7 mouse cellular contexts compared by ENCODE assay signal in the genomic region with DNA sequence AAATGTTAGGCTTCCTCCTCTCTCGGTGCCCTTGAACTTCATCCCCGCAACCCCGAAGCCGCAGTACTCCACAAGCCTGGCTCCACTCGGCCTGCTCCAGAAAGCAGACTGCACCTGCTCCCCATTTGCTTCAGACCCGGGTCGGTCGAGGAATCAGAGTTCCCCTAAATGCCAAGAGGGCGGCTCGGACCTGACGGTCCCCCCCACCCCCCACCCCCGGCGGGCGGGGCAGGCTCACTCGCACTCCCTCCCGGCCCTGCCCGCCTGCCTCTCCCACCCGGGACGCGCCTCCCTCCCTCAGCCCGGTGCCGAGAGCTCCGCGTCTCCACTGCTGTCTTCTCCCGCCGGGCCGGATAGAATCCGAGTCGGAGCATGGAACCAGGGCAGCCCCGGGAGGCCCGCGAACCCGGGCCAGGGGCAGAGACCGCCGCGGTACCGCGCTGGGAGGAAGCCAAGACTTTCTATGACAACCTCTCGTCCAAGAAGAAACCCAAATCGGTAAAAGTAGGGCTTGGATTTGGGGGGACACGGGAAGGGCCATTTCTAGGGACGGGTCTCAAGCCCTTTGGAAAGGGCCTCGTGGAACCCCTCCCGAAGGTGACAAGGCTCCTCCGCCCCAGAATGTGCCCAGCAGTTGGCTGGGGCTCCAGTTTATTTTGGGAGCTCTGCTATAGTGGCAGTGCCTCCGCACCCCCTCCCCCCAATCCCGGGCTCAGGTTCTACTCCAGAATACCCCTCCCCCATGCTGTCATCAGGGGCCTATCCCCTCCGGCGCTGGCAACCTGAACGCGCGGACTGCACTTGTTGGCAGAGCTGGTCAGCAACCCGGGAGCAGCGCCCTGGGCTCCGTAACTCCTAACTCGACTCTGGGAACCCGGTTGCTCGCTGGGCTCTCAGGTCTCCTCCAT. TPM values are rescaled to one million over a fixed set of nuclear protein-coding genes. Genes with fewer than 3 reads are reported as not detected.
DNase-seq lines count a peak whose midpoint lies in the region; ATAC-seq and TF ChIP-seq lines count a peak whose summit lies in the region.

A gene (plus strand): TSS at position 319 of the 908 bp plus-strand sequence.

- H3K4me3 ChIP-seq in forebrain, embryonic 10.5 days: peak within 1 kb of the TSS; percentile 61
- peak within 1 kb of the TSS; percentile 44 for H3K4me3 ChIP-seq in heart, postnatal 0 days (ENCODE audit: low read depth, low read length)

- H3K4me1 ChIP-seq in forebrain, embryonic 10.5 days: peaks cover 20% of the 10 kb centered on the region
- peaks cover 21% of the 10 kb centered on the region; the same call in 1 of the 2 replicates for H3K4me1 ChIP-seq in heart, postnatal 0 days (ENCODE audit: control insufficient read depth, insufficient read depth)

- H3K9me3 ChIP-seq in forebrain, embryonic 10.5 days: no peaks in the 10 kb centered on the region
- H3K9me3 ChIP-seq in heart, postnatal 0 days (replicated peaks; ENCODE audit: control insufficient read depth, low read length): no peaks in the 10 kb centered on the region

- peak within 1 kb of the TSS; percentile 61 for H3K9ac ChIP-seq in heart, postnatal 0 days (replicated peaks; ENCODE audit: low read depth, low read length)

- TF ChIP-seq EP300 in heart, postnatal 0 days (IDR thresholded peaks at IDR 0.05; ENCODE audit: low read depth): no peak

- DNase-seq in ZHBTc4 (ENCODE audit: low read depth, low spot score): peak; percentile 44
- DNase-seq in brain, adult 2 months (ENCODE audit: low read depth, low spot score): peak; percentile 69
- peak; percentile 36 for DNase-seq in forebrain, embryonic 10.5 days (ENCODE audit: extremely low spot score, low spot score)
- peak; percentile 65 for DNase-seq in heart, postnatal 0 days (ENCODE audit: low spot score)
- no peak for DNase-seq in layer of hippocampus, adult 8-10 months (ENCODE audit: low spot score in 2 of 2)
- DNase-seq in urinary bladder, postnatal 14 days (ENCODE audit: low spot score): peak; percentile 46

- H3K4me2 ChIP-seq in heart, postnatal 0 days (ENCODE audit: low read depth, low read length): peak within 1 kb of the TSS; percentile 73

- H3K27me3 ChIP-seq in forebrain, embryonic 10.5 days (ENCODE audit: poor library complexity, severe bottlenecking): peaks cover 73% of the 10 kb centered on the region
- peaks cover 3% of the 10 kb centered on the region; the same call in 1 of the 2 replicates for H3K27me3 ChIP-seq in heart, postnatal 0 days (ENCODE audit: control insufficient read depth, insufficient read depth, low read length)

- TF ChIP-seq CTCF in heart, postnatal 0 days (IDR thresholded peaks at IDR 0.05; ENCODE audit: low read depth): no peak

- under 1% methylated on average over 58 of the region's 58 CpGs for WGBS in forebrain, embryonic 10.5 days
- 2% methylated on average over 58 of the region's 58 CpGs for WGBS in heart, postnatal 0 days

- H3K36me3 ChIP-seq in forebrain, embryonic 10.5 days (replicated peaks): no peaks in the 10 kb centered on the region
- no peaks in the 10 kb centered on the region for H3K36me3 ChIP-seq in heart, postnatal 0 days (replicated peaks; ENCODE audit: control insufficient read depth, insufficient read depth, low read length)

- ATAC-seq in heart, postnatal 0 days (ENCODE audit: insufficient read depth, low read depth): peak; percentile 89
- peak; percentile 16; the same call in 1 of the 2 replicates for ATAC-seq in megakaryocyte-erythroid progenitor cell, adult 5-6 weeks (replicated peaks; ENCODE audit: low FRiP score, low TSS enrichment, poor library complexity, severe bottlenecking)

- peak within 1 kb of the TSS; percentile 69; the same call in 1 of the 2 replicates for H3K27ac ChIP-seq in forebrain, embryonic 10.5 days
- H3K27ac ChIP-seq in heart, postnatal 0 days (ENCODE audit: low read depth): peak within 1 kb of the TSS; percentile 87

RNA-seq across cellular contexts. Expression of the gene that starts here (rescaled TPM):
- polyA plus RNA-seq in forebrain, embryonic 10.5 days (2016; fragmentation: Nextera tagmentation; extraction: Ambion mirVana): not detected in 2 replicates
- 3.4 and 14.6 TPM in 2 replicates for total RNA-seq in heart, postnatal 0 days (2014; rRNA removed; ENCODE audit: low replicate concordance)
- 1.7 and 2.4 TPM in 2 replicates for polyA plus RNA-seq in heart, postnatal 0 days (2015; fragmentation: Nextera tagmentation; extraction: Ambion mirVana)
- 10 to 100 TPM; 14.5 to 16.8 (median 15.6) TPM for total RNA-seq in layer of hippocampus, adult 8-10 months (2022)
- total RNA-seq in megakaryocyte-erythroid progenitor cell, adult 5-6 weeks (2014; fragmentation: Nextera tagmentation): not detected in 2 replicates
- not detected in 2 replicates for total RNA-seq in megakaryocyte-erythroid progenitor cell, adult 5-6 weeks (2017)

Comparison
In these comparisons a context has a peak if more than half of its experiments do, and no peak if none do; other contexts are left out.
1. Peak in DNase-seq, H3K4me3 ChIP-seq and H3K27ac ChIP-seq in forebrain, embryonic 10.5 days; RNA of the gene not detected or under 1 TPM.
2. Peak in ATAC-seq in megakaryocyte-erythroid progenitor cell, adult 5-6 weeks; RNA of the gene not detected or under 1 TPM.
3. DNase-seq: peak in ZHBTc4 (single experiment), brain, adult 2 months (single experiment), heart, postnatal 0 days (single experiment) and urinary bladder, postnatal 14 days (single experiment); none in layer of hippocampus, adult 8-10 months (0 of 2).